Mouse (Mus musculus): ENCODE measurements around the gene Hist1h2bg. TPM values are rescaled to one million over a fixed set of nuclear protein-coding genes. Genes with fewer than 3 reads are reported as not detected.
"Not testable (repeated sequence)": the region's sequence is repeated elsewhere in the genome, so short reads cannot be mapped to it uniquely, and the experiment has no call there.

The Hist1h2bg gene
- total and polyA plus RNA-seq, 2 experiments from 2014 or later, result 4.3 to 1,110 TPM

DNA sequence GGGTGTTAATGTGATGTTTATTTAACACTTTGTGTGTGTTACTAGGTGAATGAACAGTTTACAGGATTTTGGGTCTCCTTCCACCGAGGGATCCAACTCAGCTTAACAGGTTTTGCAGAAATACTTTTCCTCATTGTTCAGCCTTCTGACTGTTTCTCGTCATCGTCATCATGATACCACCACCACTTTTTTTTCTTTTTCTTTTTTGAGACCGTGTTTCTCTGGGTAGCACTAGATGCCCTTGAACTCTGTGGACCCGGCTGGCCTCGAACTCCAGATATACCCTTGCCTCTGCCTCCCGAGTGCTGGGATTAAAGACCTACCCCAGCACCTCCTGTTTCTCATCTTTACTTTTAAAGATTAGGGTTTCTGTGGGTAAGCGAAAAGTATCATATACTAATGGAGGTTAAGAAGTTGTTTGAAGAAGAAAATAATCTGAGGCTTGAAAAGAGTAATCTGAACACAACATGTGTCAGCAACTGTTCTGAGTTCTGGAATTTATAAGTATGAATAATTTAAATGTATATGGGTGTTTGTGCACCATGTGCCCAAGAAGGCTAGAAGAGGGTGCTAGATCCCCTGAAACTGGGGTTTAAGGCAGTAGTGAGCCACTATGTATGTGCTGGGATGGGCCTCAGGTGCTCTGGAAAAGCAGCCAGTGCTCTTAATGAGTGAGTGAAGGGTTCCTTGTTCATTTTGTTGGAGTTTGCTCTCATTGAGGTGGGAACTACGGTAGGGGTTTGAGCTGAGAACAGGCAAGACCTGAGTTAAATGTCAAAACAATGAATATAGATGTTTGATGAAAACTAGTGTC lies 38.7 kb upstream of the Hist1h2bg start:
- no peaks in the 10 kb centered on the region for H3K27me3 ChIP-seq (ENCODE audit: control insufficient read depth, insufficient read depth, low read length)
- H3K4me1 ChIP-seq (ENCODE audit: control insufficient read depth, insufficient read depth), result peaks cover 20% of the 10 kb centered on the region
- no peaks in the 10 kb centered on the region for H3K36me3 ChIP-seq (replicated peaks; ENCODE audit: control insufficient read depth, insufficient read depth, low read length)
- H3K27ac ChIP-seq (ENCODE audit: low read depth), result peak overlapping the region; percentile 100
- H3K4me3 ChIP-seq (ENCODE audit: low read depth, low read length), result peak overlapping the region; percentile 63
- DNase-seq (ENCODE audit: low spot score) (no peak), ATAC-seq (ENCODE audit: insufficient read depth, low read depth) (no peak)
- WGBS, result 23% methylated on average over 9 of the region's 9 CpGs
- TF ChIP-seq CTCF (IDR thresholded peaks at IDR 0.05; ENCODE audit: low read depth) (no peak), EP300 (IDR thresholded peaks at IDR 0.05; ENCODE audit: low read depth) (no peak)
- peak overlapping the region; percentile 87; the same call in 1 of the 2 replicates for H3K9ac ChIP-seq (replicated peaks; ENCODE audit: low read depth, low read length)
- H3K4me2 ChIP-seq (ENCODE audit: low read depth, low read length), result peak overlapping the region; percentile 79
- H3K9me3 ChIP-seq (replicated peaks; ENCODE audit: control insufficient read depth, low read length), result no peaks in the 10 kb centered on the region

DNA sequence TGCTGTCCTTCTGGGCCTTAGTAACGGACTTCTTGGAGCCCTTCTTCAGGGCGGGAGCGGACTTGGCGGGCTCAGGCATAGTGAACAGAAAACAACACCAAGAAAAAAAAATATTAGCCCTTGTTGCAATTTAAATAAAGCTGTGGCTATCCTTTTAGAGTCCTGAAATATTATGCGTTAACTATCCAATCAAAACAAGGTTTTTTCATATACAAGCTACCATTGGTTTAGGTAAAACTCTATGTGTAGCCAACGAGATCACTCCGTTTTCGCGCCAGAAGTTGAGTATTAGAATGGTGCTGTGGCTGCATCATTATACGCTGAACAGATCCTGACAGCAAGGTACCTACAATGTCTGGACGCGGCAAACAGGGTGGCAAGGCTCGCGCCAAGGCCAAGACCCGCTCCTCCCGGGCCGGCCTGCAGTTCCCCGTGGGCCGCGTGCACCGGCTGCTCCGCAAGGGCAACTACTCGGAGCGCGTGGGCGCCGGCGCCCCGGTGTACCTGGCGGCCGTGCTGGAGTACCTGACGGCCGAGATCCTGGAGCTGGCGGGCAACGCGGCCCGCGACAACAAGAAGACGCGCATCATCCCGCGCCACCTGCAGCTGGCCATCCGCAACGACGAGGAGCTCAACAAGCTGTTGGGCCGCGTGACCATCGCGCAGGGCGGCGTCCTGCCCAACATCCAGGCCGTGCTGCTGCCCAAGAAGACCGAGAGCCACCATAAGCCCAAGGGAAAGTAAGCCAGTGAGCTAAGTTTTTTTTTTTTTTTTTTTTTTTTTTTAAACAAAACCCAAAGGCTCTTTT lies 37.4 kb upstream of the Hist1h2bg start, which contains the start of gene Hist1h2af:
Gene Hist1h2af, plus strand, starts transcription at position 347 of the 808 bp plus-strand sequence.
- not testable (repeated sequence) for H3K36me3 ChIP-seq (replicated peaks; ENCODE audit: control insufficient read depth, insufficient read depth, low read length); H3K27me3 ChIP-seq (ENCODE audit: control insufficient read depth, insufficient read depth, low read length); H3K9me3 ChIP-seq (replicated peaks; ENCODE audit: control insufficient read depth, low read length)
- peak; percentile 86 for DNase-seq (ENCODE audit: low spot score)
- Histone ChIP-seq H3K4me1 (ENCODE audit: control insufficient read depth, insufficient read depth) (peaks cover 17% of the 10 kb centered on the region), H3K4me3 (ENCODE audit: low read depth, low read length) (peak within 1 kb of the TSS; percentile 60), H3K27ac (ENCODE audit: low read depth) (peak within 1 kb of the TSS; percentile 100), H3K9ac (replicated peaks; ENCODE audit: low read depth, low read length) (peak within 1 kb of the TSS; percentile 59; the same call in 1 of the 2 replicates), H3K4me2 (ENCODE audit: low read depth, low read length) (peak within 1 kb of the TSS; percentile 79)
- under 1% methylated on average over 25 of the region's 53 CpGs for whole genome bisulfite sequencing
- ATAC-seq (ENCODE audit: insufficient read depth, low read depth), result peak; percentile 8; the same call in 1 of the 2 replicates

DNA sequence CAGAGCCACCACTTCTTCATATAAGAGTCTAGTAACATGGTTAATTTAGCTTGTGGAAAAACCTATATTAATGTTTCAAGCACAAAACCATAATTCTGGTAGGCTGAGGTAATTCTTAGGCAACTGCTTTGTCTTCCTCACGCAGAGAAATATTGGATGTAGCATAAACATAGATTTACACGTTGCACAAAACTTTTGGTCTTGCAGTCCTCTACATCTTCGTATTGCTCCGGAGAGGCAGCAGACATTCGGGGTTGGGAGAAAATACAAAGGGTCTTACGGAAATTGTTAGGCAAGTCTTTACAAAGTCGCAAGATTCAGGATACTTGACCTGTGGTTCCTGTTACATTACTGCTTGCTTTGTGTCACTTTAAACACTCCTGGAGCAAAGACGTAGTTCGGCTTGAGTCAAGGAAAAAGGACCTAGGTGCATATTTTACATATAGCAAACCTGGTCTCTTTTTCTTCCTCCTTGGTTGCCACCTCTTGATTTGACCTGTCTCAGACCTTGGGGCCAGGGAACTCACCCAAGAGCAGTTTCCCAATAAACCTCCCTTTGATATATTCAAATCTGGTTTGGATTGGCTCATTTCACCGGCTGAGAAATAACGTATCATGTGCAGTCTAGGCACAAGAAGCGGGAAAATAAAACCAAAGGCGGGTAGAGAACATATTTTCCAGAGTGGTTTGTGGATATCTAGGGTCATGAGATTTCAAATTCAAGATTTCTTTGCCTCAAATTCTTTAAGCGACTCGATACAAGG lies 36.6 kb upstream of the Hist1h2bg start:
- no peaks in the 10 kb centered on the region for H3K27me3 ChIP-seq (ENCODE audit: control insufficient read depth, insufficient read depth, low read length)
- no peak for ATAC-seq (ENCODE audit: insufficient read depth, low read depth)
- peak overlapping the region; percentile 59; the same call in 1 of the 2 replicates for H3K9ac ChIP-seq (replicated peaks; ENCODE audit: low read depth, low read length)
- peak overlapping the region; percentile 100 for H3K27ac ChIP-seq (ENCODE audit: low read depth)
- peak overlapping the region; percentile 60 for H3K4me3 ChIP-seq (ENCODE audit: low read depth, low read length)
- H3K4me1 ChIP-seq (ENCODE audit: control insufficient read depth, insufficient read depth), result peaks cover 12% of the 10 kb centered on the region
- DNase-seq (ENCODE audit: low spot score), result no peak
- H3K36me3 ChIP-seq (replicated peaks; ENCODE audit: control insufficient read depth, insufficient read depth, low read length), result no peaks in the 10 kb centered on the region
- TF ChIP-seq EP300 (IDR thresholded peaks at IDR 0.05; ENCODE audit: low read depth) (no peak), CTCF (IDR thresholded peaks at IDR 0.05; ENCODE audit: low read depth) (no peak)
- WGBS, result 1% methylated on average over 15 of the region's 15 CpGs
- no peaks in the 10 kb centered on the region for H3K9me3 ChIP-seq (replicated peaks; ENCODE audit: control insufficient read depth, low read length)
- H3K4me2 ChIP-seq (ENCODE audit: low read depth, low read length), result peak overlapping the region; percentile 79

DNA sequence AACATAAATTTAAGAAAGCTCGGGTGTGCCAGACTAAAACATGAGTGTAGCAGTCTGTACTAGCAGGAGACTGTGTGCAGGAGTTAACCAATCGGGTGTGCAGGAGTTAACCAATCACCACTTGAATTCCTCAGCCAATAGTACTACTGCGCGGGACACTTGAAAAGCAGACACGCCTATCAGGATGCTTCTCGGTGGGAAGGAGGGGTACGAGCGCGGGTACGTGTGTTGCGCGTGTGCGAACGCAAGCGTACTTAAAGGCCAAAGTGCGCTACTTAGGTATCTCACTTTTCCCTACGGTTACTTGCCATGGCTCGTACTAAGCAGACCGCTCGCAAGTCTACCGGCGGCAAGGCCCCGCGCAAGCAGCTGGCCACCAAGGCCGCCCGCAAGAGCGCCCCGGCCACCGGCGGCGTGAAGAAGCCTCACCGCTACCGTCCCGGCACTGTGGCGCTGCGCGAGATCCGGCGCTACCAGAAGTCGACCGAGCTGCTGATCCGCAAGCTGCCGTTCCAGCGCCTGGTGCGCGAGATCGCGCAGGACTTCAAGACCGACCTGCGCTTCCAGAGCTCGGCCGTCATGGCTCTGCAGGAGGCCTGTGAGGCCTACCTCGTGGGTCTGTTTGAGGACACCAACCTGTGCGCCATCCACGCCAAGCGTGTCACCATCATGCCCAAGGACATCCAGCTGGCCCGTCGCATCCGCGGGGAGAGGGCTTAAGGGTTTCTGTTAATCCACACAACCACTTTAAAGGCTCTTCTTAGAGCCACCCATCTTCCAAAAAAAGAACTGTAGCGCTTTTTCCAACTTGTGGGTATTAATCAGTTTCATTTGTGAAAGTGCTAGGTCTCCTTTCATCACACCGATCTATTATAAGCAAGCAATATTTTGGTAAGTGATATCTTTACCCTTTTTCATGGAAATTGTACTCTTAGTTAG lies 35.8 kb upstream of the Hist1h2bg start, which contains the start of gene Hist1h3g:
Gene Hist1h3g, plus strand, starts transcription at position 286 of the 939 bp plus-strand sequence.
- not testable (repeated sequence) for H3K36me3 ChIP-seq (replicated peaks; ENCODE audit: control insufficient read depth, insufficient read depth, low read length); H3K27me3 ChIP-seq (ENCODE audit: control insufficient read depth, insufficient read depth, low read length); H3K9me3 ChIP-seq (replicated peaks; ENCODE audit: control insufficient read depth, low read length)
- Histone ChIP-seq H3K4me2 (ENCODE audit: low read depth, low read length) (peak within 1 kb of the TSS; percentile 79), H3K9ac (replicated peaks; ENCODE audit: low read depth, low read length) (peak within 1 kb of the TSS; percentile 59), H3K27ac (ENCODE audit: low read depth) (peak within 1 kb of the TSS; percentile 100), H3K4me3 (ENCODE audit: low read depth, low read length) (peak within 1 kb of the TSS; percentile 60), H3K4me1 (ENCODE audit: control insufficient read depth, insufficient read depth) (peaks cover 12% of the 10 kb centered on the region)
- TF ChIP-seq EP300 (IDR thresholded peaks at IDR 0.05; ENCODE audit: low read depth), result peak; percentile 43; the same call in 1 of the 2 replicates
- ATAC-seq (ENCODE audit: insufficient read depth, low read depth), result peak; percentile 78
- peak; percentile 95 for DNase-seq (ENCODE audit: low spot score)
- WGBS, result 1% methylated on average over 47 of the region's 62 CpGs

All from heart, postnatal 0 days (tissue).